Mouse (Mus musculus) lung, postnatal 25 days (tissue): ENCODE results near the gene Gm49027.
"Not testable (repeated sequence)": the region's sequence is repeated elsewhere in the genome, so short reads cannot be mapped to it uniquely, and the experiment has no call there.

Experiments used
- DNase-seq: peaks from one replicate; pipeline ENCODE4 v3.0.0; 2022; ENCODE audit warnings: low spot score

Gene Gm49027

GRCm38 (mm10) chr5:123525281-123525680 is at the start of gene Gm49027:
Gene Gm49027, minus strand, starts transcription at chr5:123525488.
- no peak for DNase-seq

- no peak for DNase-seq
These were observed 48.1 kb upstream of the Gm49027 start for GRCm38 (mm10) chr5:123573362-123573761.

GRCm38 (mm10) chr5:123572357-123573186 is 47.3 kb upstream of the Gm49027 start, which contains the start of gene Vps33a:
Gene Vps33a, minus strand, starts transcription at chr5:123573038.
- peak; percentile 98 for DNase-seq

- no peak for DNase-seq
These were observed 35.8 kb upstream of the Gm49027 start for GRCm38 (mm10) chr5:123561128-123561527.

- no peak for DNase-seq
These were observed 34.3 kb upstream of the Gm49027 start for GRCm38 (mm10) chr5:123559588-123559987.

- DNase-seq = no peak
These were observed 31.2 kb upstream of the Gm49027 start for GRCm38 (mm10) chr5:123556451-123556850.

- no peak for DNase-seq
These were observed 30.4 kb upstream of the Gm49027 start for GRCm38 (mm10) chr5:123555693-123556092.

- DNase-seq = no peak
These were observed 8.5 kb upstream of the Gm49027 start for GRCm38 (mm10) chr5:123533801-123534200.

- no peak for DNase-seq
These were observed 4.8 kb upstream of the Gm49027 start for GRCm38 (mm10) chr5:123530056-123530455.

GRCm38 (mm10) chr5:123528641-123529040 is 3.4 kb upstream of the Gm49027 start:
- DNase-seq = no peak

- DNase-seq = no peak
These were observed 718 bp upstream of the Gm49027 start for GRCm38 (mm10) chr5:123525916-123526495.

GRCm38 (mm10) chr5:123524393-123524750 is 916 bp downstream of the Gm49027 start:
- no peak for DNase-seq

GRCm38 (mm10) chr5:123523692-123524392 is 1.4 kb downstream of the Gm49027 start, which contains the start of gene Diablo:
Gene Diablo, minus strand, starts transcription at chr5:123524176.
- DNase-seq = peak; percentile 99

- no peak for DNase-seq
These were observed 3.1 kb downstream of the Gm49027 start for GRCm38 (mm10) chr5:123522166-123522565.

- no peak for DNase-seq
These were observed 3.7 kb downstream of the Gm49027 start for GRCm38 (mm10) chr5:123521621-123522020.

- DNase-seq = no peak
These were observed 4.6 kb downstream of the Gm49027 start for GRCm38 (mm10) chr5:123520666-123521065.

GRCm38 (mm10) chr5:123514871-123515270 is 10.4 kb downstream of the Gm49027 start:
- DNase-seq = no peak

GRCm38 (mm10) chr5:123512102-123512501 is 13.2 kb downstream of the Gm49027 start:
- no peak for DNase-seq

- not testable (repeated sequence) for DNase-seq
These were observed 13.9 kb downstream of the Gm49027 start for GRCm38 (mm10) chr5:123511426-123511825.

GRCm38 (mm10) chr5:123510160-123510559 is 15.1 kb downstream of the Gm49027 start, which contains the start of gene B3gnt4:
Gene B3gnt4, plus strand, starts transcription at chr5:123510460.
- DNase-seq = no peak

- DNase-seq = no peak
These were observed 16.4 kb downstream of the Gm49027 start for GRCm38 (mm10) chr5:123508921-123509320.

GRCm38 (mm10) chr5:123507936-123508723 is 17.2 kb downstream of the Gm49027 start:
- peak; percentile 74 for DNase-seq
